Mouse (Mus musculus): ENCODE measurements around the gene Frmd6.

DNA sequence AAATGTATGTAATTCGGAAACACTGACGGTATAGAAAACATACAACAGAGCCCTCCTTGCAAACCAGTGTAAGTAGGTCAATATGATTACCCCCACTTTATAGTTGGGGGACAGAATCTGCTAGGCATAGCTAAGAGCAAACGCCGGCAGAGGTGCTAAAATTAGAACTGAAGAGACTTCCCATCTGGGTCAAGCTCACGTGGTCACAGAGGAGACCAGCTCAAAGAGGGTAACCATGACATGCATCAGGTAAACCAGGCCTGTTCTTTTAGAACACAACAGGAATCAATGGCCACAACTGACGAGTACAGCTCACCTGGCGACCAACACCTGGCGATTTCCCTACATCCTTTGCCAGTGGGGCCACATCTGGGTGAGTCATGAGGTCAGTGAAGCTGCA is 25.2 kb upstream of the Frmd6 start:
- TF ChIP-seq E2F4 (IDR thresholded peaks at IDR 0.05; ENCODE audit: insufficient read depth) (no peak), POLR2A (IDR thresholded peaks at IDR 0.05; ENCODE audit: insufficient read length, low read depth) (no peak), TCF12 (IDR thresholded peaks at IDR 0.05; ENCODE audit: insufficient read depth, poor library complexity, severe bottlenecking) (no peak), USF1 (IDR thresholded peaks at IDR 0.05; ENCODE audit: low read depth) (no peak), MAX (IDR thresholded peaks at IDR 0.05; ENCODE audit: low read depth) (no peak), CEBPB (IDR thresholded peaks at IDR 0.05; ENCODE audit: insufficient read depth, poor library complexity, severe bottlenecking) (no peak), POLR2AphosphoS2 (IDR thresholded peaks at IDR 0.05; ENCODE audit: insufficient read length, low read depth) (no peak)
